Mouse (Mus musculus) CH12.LX (cell line): ENCODE measurements around the gene Dalrd3. TPM values are rescaled to one million over a fixed set of nuclear protein-coding genes. Genes with fewer than 3 reads are reported as not detected.

Experiments
- DNase-seq: peaks from one replicate; pipeline ENCODE4 v3.0.0-alpha.2; 2013; ENCODE audit errors: extremely low read depth
- H3K27ac ChIP-seq: 2 replicates; pipeline ENCODE4 v1.5.1; 2012; ENCODE audit warnings: low read depth, mild to moderate bottlenecking, control low read depth, moderate library complexity; ENCODE audit not compliant: insufficient read depth
- H3K27me3 ChIP-seq: replicated peaks from 2 replicates; pipeline ENCODE3; 2012; ENCODE audit warnings: inconsistent platforms
- H3K36me3 ChIP-seq, 2 experiments: replicated peaks in 1 of 2; 2 replicates each; pipeline versions ENCODE3 to v1.6.1; 2012; ENCODE audit warnings: inconsistent platforms in 1 of 2, low read length in 1 of 2, mild to moderate bottlenecking in 1 of 2, mixed read lengths in 1 of 2, moderate library complexity in 1 of 2; ENCODE audit not compliant: control insufficient read depth in 1 of 2, insufficient read depth in 1 of 2
- H3K4me1 ChIP-seq, 2 experiments: 2 replicates each; pipeline ENCODE4 v1.6.1; 2012; ENCODE audit warnings: inconsistent platforms in 1 of 2, moderate library complexity in 1 of 2; ENCODE audit not compliant: insufficient read depth in 2 of 2, control insufficient read depth in 1 of 2
- H3K4me2 ChIP-seq: 2 replicates; pipeline ENCODE4 v1.6.1; 2012; ENCODE audit warnings: low read depth, mild to moderate bottlenecking, control low read depth; ENCODE audit not compliant: poor library complexity, insufficient read depth, severe bottlenecking
- H3K4me3 ChIP-seq, 3 experiments: fragments of 150-350 bp in 1 of 3; sonication (generic) in 1 of 3; replicated peaks in 1 of 3; 2 replicates each; pipeline versions ENCODE3 to v1.5.1; 2011 to 2012; ENCODE audit warnings: low read depth in 2 of 3, low read length in 2 of 3, mild to moderate bottlenecking in 2 of 3, moderate library complexity in 2 of 3, control low read depth in 1 of 3, improper control_type of control experiment in 1 of 3, inconsistent platforms in 1 of 3, mixed read lengths in 1 of 3; ENCODE audit not compliant: poor library complexity in 1 of 3
- H3K79me2 ChIP-seq: replicated peaks from 2 replicates; pipeline ENCODE4 v1.6.1; 2012; ENCODE audit warnings: mild to moderate bottlenecking, moderate library complexity; ENCODE audit not compliant: control insufficient read depth, poor library complexity, insufficient read depth, severe bottlenecking; ENCODE audit errors: extremely low read depth
- H3K9ac ChIP-seq: 2 replicates; pipeline ENCODE4 v1.6.1; 2012; ENCODE audit warnings: low read depth, mild to moderate bottlenecking, control low read depth, moderate library complexity; ENCODE audit not compliant: insufficient read depth
- H3K9me3 ChIP-seq: replicated peaks from 2 replicates; pipeline ENCODE3; 2012; ENCODE audit warnings: low read length, inconsistent platforms, mixed read lengths
- BHLHE40 ChIP-seq: IDR thresholded peaks from 2 replicates; pipeline ENCODE4 v1.6.1; 2011; ENCODE audit warnings: mild to moderate bottlenecking, low read depth, low read length, improper control_type of control experiment
- CHD2 ChIP-seq: IDR thresholded peaks from 2 replicates; pipeline ENCODE4 v1.6.1; 2011; ENCODE audit warnings: low read length, improper control_type of control experiment
- E2F4 ChIP-seq: IDR thresholded peaks from 2 replicates; pipeline ENCODE4 v1.6.1; 2011; ENCODE audit warnings: low read depth, low read length, improper control_type of control experiment; ENCODE audit not compliant: insufficient replicate concordance
- ELF1 ChIP-seq: IDR thresholded peaks from 2 replicates; pipeline ENCODE4 v1.6.1; 2014; ENCODE audit warnings: low read depth, mild to moderate bottlenecking, inconsistent platforms, low read length, improper control_type of control experiment
- HCFC1 ChIP-seq: IDR thresholded peaks from 2 replicates; pipeline ENCODE4 v1.6.1; 2012; ENCODE audit warnings: low read depth, mild to moderate bottlenecking, inconsistent platforms, low read length, improper control_type of control experiment
- IRF4 ChIP-seq: IDR thresholded peaks from 2 replicates; pipeline ENCODE4 v1.6.1; 2014; ENCODE audit warnings: low read depth, mild to moderate bottlenecking, inconsistent platforms, low read length, improper control_type of control experiment
- JUN ChIP-seq: IDR thresholded peaks from 2 replicates; pipeline ENCODE4 v1.6.1; 2011; ENCODE audit warnings: low read depth, mild to moderate bottlenecking, low read length, improper control_type of control experiment, moderate library complexity; ENCODE audit not compliant: insufficient read depth
- MEF2A ChIP-seq: IDR thresholded peaks from 2 replicates; pipeline ENCODE4 v1.6.1; 2014; ENCODE audit warnings: low read depth, mild to moderate bottlenecking, inconsistent platforms, low read length, improper control_type of control experiment, borderline replicate concordance
- MYC ChIP-seq: IDR thresholded peaks from 2 replicates; pipeline ENCODE4 v1.6.1; 2011; ENCODE audit warnings: low read depth, mild to moderate bottlenecking, improper control_type of control experiment, low read length
- NRF1 ChIP-seq: IDR thresholded peaks from 2 replicates; pipeline ENCODE4 v1.6.1; 2014; ENCODE audit warnings: low read depth, mild to moderate bottlenecking, inconsistent platforms, low read length, improper control_type of control experiment, moderate library complexity
- POLR2A ChIP-seq: IDR thresholded peaks from 2 replicates; pipeline ENCODE4 v1.6.1; 2011; ENCODE audit warnings: low read depth, mild to moderate bottlenecking, improper control_type of control experiment, low read length
- POLR2AphosphoS2 ChIP-seq: IDR thresholded peaks from 2 replicates; pipeline ENCODE4 v1.6.1; 2011; ENCODE audit warnings: low read depth, low read length, improper control_type of control experiment
- SIN3A ChIP-seq: IDR thresholded peaks from 2 replicates; pipeline ENCODE4 v1.6.1; 2012; ENCODE audit warnings: low read length, improper control_type of control experiment, inconsistent platforms
- TBP ChIP-seq: conservative IDR thresholded peaks from 2 replicates; pipeline ENCODE4 v1.6.1; 2011; ENCODE audit warnings: low read depth, low read length, improper control_type of control experiment
- ZC3H11A ChIP-seq: IDR thresholded peaks from 2 replicates; pipeline ENCODE4 v1.6.1; 2012; ENCODE audit warnings: low read depth, mild to moderate bottlenecking, inconsistent platforms, low read length, improper control_type of control experiment
- ZNF384 ChIP-seq: IDR thresholded peaks from 2 replicates; pipeline ENCODE4 v1.6.1; 2012; ENCODE audit warnings: low read depth, low read length, improper control_type of control experiment, inconsistent platforms
- dilution Hi-C: fragments of 300-500 bp; cut with MboI; formaldehyde crosslinking; loops from 2 replicates; pipeline ENCODE4 v1.14.3; 2020; ENCODE audit warnings: low sequenced_read_pairs; ENCODE audit not compliant: extremely low pct_unique_long_range_greater_than_20kb, extremely low pct_ligation_motif_present
- in situ Hi-C: fragments of 300-500 bp; cut with MboI; formaldehyde crosslinking; loops from 3 replicates; pipeline ENCODE4 v1.14.3; 2019; ENCODE audit warnings: low sequenced_read_pairs, low pct_ligation_motif_present, low pct_unique_long_range_greater_than_20kb, mixed read lengths
- polyA plus RNA-seq: library from polyadenylated mRNA; unstranded; fragments of >175 nt; gene quantifications from 2 replicates; pipeline ENCODE4 v1.2.1, GENCODE M21; 2012; ENCODE audit warnings: low read depth; ENCODE audit not compliant: insufficient read length
- total RNA-seq, 2 experiments: library from RNA; depleted of rRNA; stranded (reverse); fragments of 300-350 nt in 1 of 2; fragments of >200 nt in 1 of 2; gene quantifications; 2 replicates each; pipeline ENCODE4 v1.2.3; 2012 to 2014

Dalrd3 gene
- total and polyA plus RNA-seq, 3 experiments = 52.6 to 114 (median 110) TPM

DNA sequence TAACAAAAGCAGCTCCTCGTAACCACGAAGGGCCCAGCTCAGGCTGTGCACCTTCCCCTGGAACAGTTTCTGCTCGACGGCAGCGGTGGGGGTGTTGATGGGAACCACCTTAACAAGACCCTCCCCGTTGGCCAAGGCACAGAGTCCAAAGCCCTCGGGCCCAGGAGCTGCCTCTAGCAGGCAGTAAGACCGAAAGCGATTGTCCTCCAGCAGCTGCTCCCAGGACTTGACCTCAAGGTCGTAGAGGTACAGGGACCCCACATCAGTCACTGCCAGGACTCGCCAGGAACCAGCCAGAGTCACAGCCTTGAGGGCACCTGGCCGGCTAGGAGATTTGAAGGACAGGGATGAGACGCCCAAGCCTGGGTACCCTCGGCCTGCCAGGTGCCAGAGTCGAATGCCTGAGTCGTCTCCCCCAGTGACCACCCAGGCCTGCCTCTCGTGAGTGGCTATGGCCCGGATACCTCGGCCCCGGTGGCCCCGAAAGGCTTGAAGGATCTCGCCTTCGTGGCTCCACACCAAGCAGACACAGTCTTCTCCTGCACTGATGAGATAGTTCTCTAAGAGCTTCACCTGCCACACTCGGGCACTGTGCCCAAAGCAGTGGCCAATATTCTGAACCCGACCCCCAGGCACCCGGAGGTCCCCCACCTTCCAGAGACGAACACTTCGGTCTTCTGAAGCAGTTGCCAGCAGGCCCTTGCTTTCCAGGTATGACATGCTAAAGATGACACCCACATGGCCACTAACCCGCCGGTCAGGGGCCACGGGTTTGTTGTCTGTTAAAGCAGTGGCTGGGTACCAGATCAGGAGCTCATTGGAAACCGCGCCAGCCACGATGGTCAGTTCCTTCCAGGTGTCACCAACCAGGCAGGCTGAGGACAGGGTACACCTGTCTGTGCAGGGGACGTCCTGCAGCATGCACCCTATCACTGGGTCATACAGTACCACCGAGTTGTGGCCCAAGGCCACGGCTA lies 5.9 kb downstream of the Dalrd3 start:
- in situ Hi-C loops (no loop called here), dilution Hi-C loops (no loop called here)
- Histone ChIP-seq H3K79me2 (no peaks in the 10 kb centered on the region), H3K4me2 (no peak overlapping the region), H3K9me3 (no peaks in the 10 kb centered on the region), H3K4me3 (no peak overlapping the region), H3K4me1 (peaks cover 10 to 29% of the 10 kb centered on the region in 2 experiments), H3K27me3 (no peaks in the 10 kb centered on the region), H3K9ac (no peak overlapping the region), H3K36me3 (peaks cover 54 to 95% of the 10 kb centered on the region in 2 experiments), H3K27ac (no peak overlapping the region)
- no peak for TF ChIP-seq MEF2A
- DNase-seq = no peak

DNA sequence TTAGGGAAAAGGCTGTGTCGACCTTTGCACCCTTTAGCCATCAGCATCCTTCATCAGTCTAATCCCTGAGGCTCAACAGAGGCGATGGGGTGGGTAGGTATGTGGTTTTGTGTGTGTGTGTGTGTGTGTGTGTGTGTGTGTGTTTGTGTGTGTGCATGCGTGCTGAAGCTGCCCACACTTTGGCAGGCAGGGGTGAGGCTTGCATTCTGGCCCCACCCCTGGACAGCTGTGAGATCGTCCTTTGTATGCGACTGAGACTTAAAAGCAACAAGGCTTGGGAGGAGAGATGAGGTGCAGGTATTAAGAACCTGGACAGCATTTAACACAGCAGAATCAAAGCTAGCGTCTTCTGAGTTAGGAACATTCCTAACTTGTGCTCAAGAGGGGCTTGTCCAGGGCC lies 7.3 kb downstream of the Dalrd3 start:
- DNase-seq = no peak
- H3K79me2 ChIP-seq = no peaks in the 10 kb centered on the region
- no peak overlapping the region for H3K27ac ChIP-seq
- no peak overlapping the region for H3K9ac ChIP-seq
- H3K4me3 ChIP-seq = no peak overlapping the region
- no peaks in the 10 kb centered on the region for H3K27me3 ChIP-seq
- dilution Hi-C loops (no loop called here), in situ Hi-C loops (no loop called here)
- peaks cover 7 to 27% of the 10 kb centered on the region in 2 experiments; a peak in 3 of 4 replicates for H3K4me1 ChIP-seq
- H3K9me3 ChIP-seq = no peaks in the 10 kb centered on the region
- peaks cover 48 to 94% of the 10 kb centered on the region in 2 experiments for H3K36me3 ChIP-seq
- TF ChIP-seq ZC3H11A (no peak), POLR2AphosphoS2 (no peak), POLR2A (no peak), E2F4 (no peak), NRF1 (no peak), CHD2 (no peak), MYC (no peak), TBP (no peak), HCFC1 (no peak), IRF4 (no peak), JUN (no peak), ELF1 (no peak), BHLHE40 (no peak), SIN3A (no peak), ZNF384 (no peak)
- no peak overlapping the region for H3K4me2 ChIP-seq
